Mouse (Mus musculus) liver, embryonic 15.5 days (tissue): Measurements from ENCODE around the gene Tle6. TPM values are rescaled to one million over a fixed set of nuclear protein-coding genes. Genes with fewer than 3 reads are reported as not detected.

Source experiments
- ATAC-seq: fragments of 200-750 bp; cut with Nextera tagmentation; 2 replicates; pipeline ENCODE4 v1.8.0; 2017; ENCODE audit warnings: moderate number of reproducible peaks, mild to moderate bottlenecking, moderate library complexity; ENCODE audit not compliant: insufficient read depth
- H3K27ac ChIP-seq: fragments of 300-500 bp; sonication (generic); replicated peaks from 2 replicates; pipeline ENCODE4 v1.5.1; 2015; ENCODE audit warnings: mild to moderate bottlenecking, inconsistent platforms
- H3K27me3 ChIP-seq: fragments of 300-500 bp; sonication (generic); 2 replicates; pipeline ENCODE4 v1.6.1; 2015; ENCODE audit warnings: mild to moderate bottlenecking, inconsistent platforms
- H3K36me3 ChIP-seq: fragments of 300-500 bp; sonication (generic); replicated peaks from 2 replicates; pipeline ENCODE4 v1.6.1; 2015; ENCODE audit warnings: moderate library complexity, mild to moderate bottlenecking, inconsistent platforms
- H3K4me1 ChIP-seq: fragments of 300-500 bp; sonication (generic); replicated peaks from 2 replicates; pipeline ENCODE4 v1.6.1; 2015; ENCODE audit warnings: inconsistent platforms
- H3K4me2 ChIP-seq: fragments of 300-500 bp; sonication (generic); 2 replicates; pipeline ENCODE4 v1.6.1; 2015; ENCODE audit warnings: moderate library complexity, mild to moderate bottlenecking, inconsistent platforms
- H3K4me3 ChIP-seq: fragments of 300-500 bp; sonication (generic); replicated peaks from 2 replicates; pipeline ENCODE4 v1.5.1; 2015; ENCODE audit warnings: mild to moderate bottlenecking, inconsistent platforms
- H3K9ac ChIP-seq: fragments of 300-500 bp; sonication (generic); 2 replicates; pipeline ENCODE4 v1.6.1; 2015; ENCODE audit warnings: moderate library complexity, mild to moderate bottlenecking, inconsistent platforms
- H3K9me3 ChIP-seq: fragments of 300-500 bp; sonication (generic); replicated peaks from 2 replicates; pipeline ENCODE4 v1.6.1; 2016; ENCODE audit warnings: inconsistent platforms
- WGBS: fragments of 180-500 bp; shearing (Covaris S2); methylation state at CpG from one replicate; pipeline ENCODE4 v1.1.7; 2015; ENCODE audit warnings: mixed read lengths; ENCODE audit not compliant: insufficient replicate concordance; 5-methylcytosine and 5-hydroxymethylcytosine counted together
- polyA plus RNA-seq: library from polyadenylated mRNA; unstranded; fragments of >200 nt; fragmentation: Nextera tagmentation; extraction: Ambion mirVana; gene quantifications from 2 replicates; pipeline ENCODE4 v1.2.1, GENCODE M21; 2015

The Tle6 gene
- polyA plus RNA-seq, 1 experiment from 2014 or later: 3.5 TPM

DNA sequence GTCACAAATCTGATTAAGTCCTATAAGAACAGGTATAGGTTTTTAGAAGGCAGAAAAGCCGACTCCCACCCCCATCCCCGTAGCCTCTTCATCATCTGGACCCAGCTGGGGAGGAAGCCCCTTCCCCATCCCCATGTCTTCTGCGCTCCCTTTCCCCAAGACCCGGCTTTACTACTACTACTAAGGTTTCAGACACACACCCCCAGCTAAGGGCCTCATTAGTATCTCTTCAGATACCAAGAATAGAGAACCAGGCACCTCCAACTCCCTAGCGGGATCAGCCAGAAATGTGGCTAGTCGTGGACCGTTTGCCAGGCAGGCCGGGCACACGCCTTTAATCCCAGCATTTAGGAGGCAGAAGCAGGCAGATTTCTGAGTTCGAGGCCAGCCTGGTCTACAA is 777 bp downstream of the Tle6 start:
- Histone ChIP-seq H3K4me1 (peaks cover 80% of the 10 kb centered on the region), H3K4me3 (peak overlapping the region; percentile 47; the same call in 1 of the 2 replicates)
- no peak for ATAC-seq

DNA sequence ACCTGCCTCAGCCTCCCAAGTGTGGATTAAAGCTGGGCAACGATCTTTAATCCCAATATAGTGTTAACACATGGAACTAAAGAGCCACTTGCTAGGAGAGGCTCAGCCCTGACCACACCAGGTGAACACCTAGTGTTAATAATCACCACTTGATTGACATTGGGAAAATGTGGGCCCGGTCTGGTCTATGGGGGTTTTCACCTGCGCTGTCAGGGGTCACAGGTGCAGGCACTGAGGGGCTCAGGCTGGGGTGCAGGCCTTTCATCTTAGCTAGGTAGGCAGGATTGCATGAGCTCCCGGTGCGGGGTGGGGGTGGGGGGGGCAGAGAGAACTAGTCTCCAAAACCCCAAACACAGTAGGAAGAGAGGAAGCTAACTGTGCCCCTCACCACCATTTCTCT is 1.2 kb downstream of the Tle6 start:
- no peak overlapping the region for H3K27ac ChIP-seq
- H3K36me3 ChIP-seq: no peaks in the 10 kb centered on the region
- no peak overlapping the region for H3K9ac ChIP-seq
- peaks cover 75% of the 10 kb centered on the region for H3K4me1 ChIP-seq
- no peak overlapping the region for H3K4me3 ChIP-seq
- no peaks in the 10 kb centered on the region for H3K9me3 ChIP-seq
- ATAC-seq: no peak
- no peak overlapping the region for H3K4me2 ChIP-seq
- H3K27me3 ChIP-seq: peaks cover 53% of the 10 kb centered on the region
- WGBS: 54% methylated on average over 5 of the region's 5 CpGs

More for the DNA sequence above, 777 bp downstream of the Tle6 start:
- H3K36me3 ChIP-seq: no peaks in the 10 kb centered on the region
- H3K9me3 ChIP-seq: no peaks in the 10 kb centered on the region
- H3K9ac ChIP-seq: no peak overlapping the region
- H3K27me3 ChIP-seq: peaks cover 48% of the 10 kb centered on the region
- WGBS: 34% methylated on average over 10 of the region's 10 CpGs
- H3K4me2 ChIP-seq: peak overlapping the region; percentile 77; the same call in 1 of the 2 replicates
- no peak overlapping the region for H3K27ac ChIP-seq

DNA sequence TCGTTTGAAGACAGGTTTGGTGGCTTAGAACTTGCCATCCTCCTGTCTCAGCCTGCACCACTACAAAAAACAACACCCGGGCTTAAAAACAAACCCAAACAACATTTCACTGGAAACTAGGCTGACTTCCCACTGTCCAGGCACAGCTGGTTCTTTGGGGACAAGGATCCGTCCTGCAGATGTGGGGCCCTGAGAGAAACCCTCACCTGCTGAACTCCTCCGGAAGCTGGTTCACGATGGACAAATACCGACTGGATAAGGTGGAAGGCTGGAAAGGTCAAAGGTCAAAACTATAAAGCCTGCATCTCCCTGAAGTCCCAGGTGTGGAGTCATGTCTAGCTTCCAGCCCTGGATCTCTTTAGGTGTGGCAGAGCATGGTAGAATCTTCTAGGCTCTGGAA is 2.0 kb downstream of the Tle6 start:
- no peak overlapping the region for H3K27ac ChIP-seq
- no peaks in the 10 kb centered on the region for H3K9me3 ChIP-seq
- peaks cover 61% of the 10 kb centered on the region for H3K27me3 ChIP-seq
- H3K9ac ChIP-seq: no peak overlapping the region
- 47% methylated on average over 6 of the region's 6 CpGs for WGBS
- ATAC-seq: no peak
- no peak overlapping the region for H3K4me2 ChIP-seq
- peaks cover 71% of the 10 kb centered on the region for H3K4me1 ChIP-seq
- no peak overlapping the region for H3K4me3 ChIP-seq
- H3K36me3 ChIP-seq: no peaks in the 10 kb centered on the region

GRCm38 (mm10) chr10:81598342-81598741 is 2.5 kb downstream of the Tle6 start:
- Histone ChIP-seq H3K36me3 (no peaks in the 10 kb centered on the region), H3K27me3 (peaks cover 64% of the 10 kb centered on the region), H3K4me2 (no peak overlapping the region), H3K27ac (no peak overlapping the region), H3K4me1 (peaks cover 71% of the 10 kb centered on the region), H3K4me3 (no peak overlapping the region), H3K9ac (no peak overlapping the region), H3K9me3 (no peaks in the 10 kb centered on the region)
- WGBS: 37% methylated on average over 3 of the region's 3 CpGs
- ATAC-seq: no peak

DNA sequence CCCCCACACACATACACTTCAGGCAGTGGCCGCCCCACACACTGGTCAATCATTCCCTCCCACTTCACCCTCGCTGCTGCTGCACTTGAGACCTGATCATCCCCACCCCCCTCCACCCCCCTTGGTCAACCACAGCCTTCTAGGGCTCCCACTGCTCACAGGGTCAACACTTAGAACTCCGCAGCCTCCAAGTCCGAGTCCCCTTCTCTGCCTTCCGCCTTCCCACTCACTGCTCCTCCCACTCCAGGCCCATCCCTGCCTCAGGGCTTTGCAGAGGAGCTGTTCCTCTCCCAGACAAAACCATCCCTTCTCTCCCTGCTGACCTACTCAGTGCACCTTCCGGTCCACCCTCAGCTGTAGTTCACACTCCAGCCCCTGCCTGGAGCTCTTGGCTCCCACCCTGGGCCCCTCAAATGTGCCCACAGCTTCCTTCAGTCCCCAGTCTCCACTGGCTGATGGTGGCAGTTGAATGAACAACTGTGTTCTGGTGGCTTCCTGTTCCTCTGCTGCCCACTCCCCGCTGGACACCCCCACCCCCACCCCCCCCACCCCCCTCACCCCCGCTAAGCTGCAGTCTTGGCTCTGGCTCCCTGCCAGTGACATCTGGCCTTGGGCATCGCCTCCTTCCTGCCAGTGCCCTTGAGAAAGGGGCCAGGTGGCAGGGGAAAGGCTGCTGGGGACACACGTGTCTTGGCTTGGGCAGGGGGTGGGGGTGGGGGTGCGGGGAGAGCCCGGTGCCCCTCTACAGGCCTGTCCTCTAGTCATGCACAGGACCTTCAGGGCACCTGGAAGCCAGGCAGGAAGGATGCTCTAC is 3.5 kb downstream of the Tle6 start:
- peaks cover 63% of the 10 kb centered on the region for H3K4me1 ChIP-seq
- H3K27me3 ChIP-seq: peaks cover 70% of the 10 kb centered on the region
- peak overlapping the region; percentile 51 for H3K4me2 ChIP-seq
- H3K9me3 ChIP-seq: no peaks in the 10 kb centered on the region
- WGBS: 11% methylated on average over 12 of the region's 12 CpGs
- no peak overlapping the region for H3K9ac ChIP-seq
- no peak overlapping the region for H3K27ac ChIP-seq
- no peaks in the 10 kb centered on the region for H3K36me3 ChIP-seq
- H3K4me3 ChIP-seq: peak overlapping the region; percentile 28
- ATAC-seq: no peak

DNA sequence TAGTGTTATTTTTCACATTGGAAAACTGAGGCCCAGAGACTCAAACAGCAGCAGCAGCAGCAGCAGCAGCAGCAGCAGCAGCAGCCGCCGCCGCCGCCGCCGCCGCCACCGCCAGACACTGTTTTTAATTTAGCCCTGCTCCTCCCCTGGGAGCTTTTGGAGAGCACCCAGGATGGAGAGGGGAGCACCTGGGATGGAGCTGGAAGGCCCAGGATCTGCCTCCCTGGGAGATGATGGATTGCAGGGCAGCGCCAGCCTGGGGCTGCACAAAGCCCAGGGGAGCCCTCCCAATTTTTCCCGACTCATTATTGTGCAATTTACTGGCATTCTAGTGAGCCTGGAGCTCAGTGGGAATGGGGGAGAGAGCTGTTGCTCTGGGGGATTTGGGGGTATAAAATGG is 4.3 kb downstream of the Tle6 start:
- Histone ChIP-seq H3K9me3 (no peaks in the 10 kb centered on the region), H3K9ac (no peak overlapping the region), H3K27me3 (peaks cover 76% of the 10 kb centered on the region), H3K4me3 (peak overlapping the region; percentile 28), H3K27ac (no peak overlapping the region), H3K4me2 (peak overlapping the region; percentile 51), H3K4me1 (peaks cover 57% of the 10 kb centered on the region), H3K36me3 (no peaks in the 10 kb centered on the region)
- no peak for ATAC-seq
- 8% methylated on average over 10 of the region's 10 CpGs for WGBS

DNA sequence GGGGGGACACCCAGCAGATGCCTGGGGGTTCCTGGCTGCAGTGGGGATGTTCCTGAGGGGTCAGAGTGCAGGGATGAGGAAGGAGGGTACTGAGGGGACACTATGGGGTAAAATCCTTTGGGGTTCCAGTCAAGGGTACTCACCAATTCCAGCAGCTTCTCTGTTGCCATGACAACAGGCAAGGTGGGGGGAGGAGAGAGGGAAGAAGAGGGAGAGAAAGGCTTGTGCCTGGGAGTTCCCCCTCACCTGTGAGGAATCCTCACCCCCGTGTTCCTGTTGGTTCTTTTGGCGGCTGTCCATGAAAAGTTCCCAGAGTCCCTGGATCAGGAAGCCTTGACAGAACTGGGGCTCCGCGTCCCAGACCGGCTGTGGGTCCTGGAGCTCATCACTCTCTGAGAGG is 5.3 kb downstream of the Tle6 start:
- H3K4me1 ChIP-seq: peaks cover 47% of the 10 kb centered on the region
- no peaks in the 10 kb centered on the region for H3K9me3 ChIP-seq
- no peak overlapping the region for H3K4me3 ChIP-seq
- H3K4me2 ChIP-seq: no peak overlapping the region
- peaks cover 81% of the 10 kb centered on the region for H3K27me3 ChIP-seq
- no peak overlapping the region for H3K27ac ChIP-seq
- no peaks in the 10 kb centered on the region for H3K36me3 ChIP-seq
- ATAC-seq: no peak
- 57% methylated on average over 5 of the region's 5 CpGs for WGBS
- H3K9ac ChIP-seq: no peak overlapping the region

- Histone ChIP-seq H3K4me1 (peaks cover 32% of the 10 kb centered on the region), H3K4me2 (no peak overlapping the region), H3K9me3 (no peaks in the 10 kb centered on the region), H3K4me3 (no peak overlapping the region), H3K27ac (no peak overlapping the region), H3K9ac (no peak overlapping the region), H3K27me3 (peaks cover 70% of the 10 kb centered on the region), H3K36me3 (no peaks in the 10 kb centered on the region)
- WGBS: 66% methylated on average over 18 of the region's 18 CpGs
- no peak for ATAC-seq
Measured at GRCm38 (mm10) chr10:81593935-81594334, 6.9 kb downstream of the Tle6 start.

DNA sequence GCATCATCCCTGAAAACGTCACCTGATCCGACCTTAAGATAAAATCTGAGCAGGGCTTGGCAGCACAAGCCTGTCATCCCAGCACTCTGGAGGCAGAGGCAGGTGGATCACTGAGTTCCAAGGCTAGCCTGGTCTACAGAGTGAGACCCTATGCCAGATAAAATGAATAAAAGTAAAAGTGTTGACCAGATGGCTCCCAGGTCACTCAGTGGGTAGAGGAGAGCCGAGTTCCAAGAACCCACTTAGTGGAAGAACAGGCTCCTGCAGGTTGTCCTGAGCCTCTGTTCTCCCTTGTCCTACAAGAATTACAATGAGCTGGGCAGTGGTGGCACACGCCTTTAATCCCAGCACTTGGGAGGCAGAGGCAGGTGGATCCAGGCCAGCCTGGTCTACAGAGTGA is 7.7 kb downstream of the Tle6 start:
- H3K4me1 ChIP-seq: peaks cover 25% of the 10 kb centered on the region
- ATAC-seq: no peak
- H3K4me2 ChIP-seq: no peak overlapping the region
- peaks cover 69% of the 10 kb centered on the region for H3K27me3 ChIP-seq
- no peak overlapping the region for H3K9ac ChIP-seq
- whole genome bisulfite sequencing: 59% methylated on average over 4 of the region's 4 CpGs
- H3K36me3 ChIP-seq: no peaks in the 10 kb centered on the region
- no peak overlapping the region for H3K27ac ChIP-seq
- H3K4me3 ChIP-seq: no peak overlapping the region
- no peaks in the 10 kb centered on the region for H3K9me3 ChIP-seq

GRCm38 (mm10) chr10:81592631-81593030 is 8.2 kb downstream of the Tle6 start:
- H3K27ac ChIP-seq: no peak overlapping the region
- no peak overlapping the region for H3K4me3 ChIP-seq
- H3K9ac ChIP-seq: no peak overlapping the region
- H3K9me3 ChIP-seq: no peaks in the 10 kb centered on the region
- H3K36me3 ChIP-seq: no peaks in the 10 kb centered on the region
- peaks cover 63% of the 10 kb centered on the region for H3K27me3 ChIP-seq
- no peak for ATAC-seq
- H3K4me1 ChIP-seq: peaks cover 20% of the 10 kb centered on the region
- H3K4me2 ChIP-seq: no peak overlapping the region
- WGBS: 57% methylated on average over 7 of the region's 7 CpGs

GRCm38 (mm10) chr10:81591846-81592245 is 9.0 kb downstream of the Tle6 start:
- Histone ChIP-seq H3K9ac (no peak overlapping the region), H3K36me3 (no peaks in the 10 kb centered on the region), H3K4me3 (no peak overlapping the region), H3K9me3 (no peaks in the 10 kb centered on the region), H3K4me2 (no peak overlapping the region), H3K27ac (no peak overlapping the region), H3K27me3 (peaks cover 55% of the 10 kb centered on the region), H3K4me1 (peaks cover 12% of the 10 kb centered on the region)
- ATAC-seq: no peak
- 50% methylated on average over 9 of the region's 9 CpGs for WGBS

DNA sequence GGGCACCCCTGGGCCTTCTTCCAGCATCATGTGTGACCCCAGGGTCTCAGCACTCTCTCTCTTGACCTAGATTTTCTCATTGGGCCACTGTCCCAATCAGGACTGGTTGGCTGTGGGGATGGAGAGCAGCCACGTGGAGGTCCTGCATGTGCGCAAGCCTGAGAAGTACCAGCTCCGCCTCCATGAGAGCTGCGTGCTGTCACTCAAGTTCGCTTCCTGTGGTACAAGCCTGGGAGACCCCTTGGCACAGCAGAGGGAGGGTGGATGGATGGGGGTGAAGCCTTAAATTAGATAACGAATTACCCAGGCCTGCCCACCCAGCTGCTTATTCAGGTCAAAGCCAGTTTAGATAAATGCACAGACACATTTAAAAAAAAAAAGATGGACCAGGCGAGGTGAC is 12.1 kb downstream of the Tle6 start:
- 45% methylated on average over 7 of the region's 7 CpGs for WGBS
- Histone ChIP-seq H3K9ac (no peak overlapping the region), H3K4me1 (no peaks in the 10 kb centered on the region), H3K27me3 (peaks cover 24% of the 10 kb centered on the region), H3K4me2 (no peak overlapping the region), H3K36me3 (no peaks in the 10 kb centered on the region), H3K9me3 (no peaks in the 10 kb centered on the region), H3K4me3 (no peak overlapping the region), H3K27ac (no peak overlapping the region)
- no peak for ATAC-seq
